Mouse (Mus musculus) heart, postnatal 25 days (tissue): ENCODE data around the gene Lad1. TPM values are rescaled to one million over a fixed set of nuclear protein-coding genes. Genes with fewer than 3 reads are reported as not detected.

Source experiments
- DNase-seq: peaks from one replicate; pipeline ENCODE4 v3.0.0; 2022; ENCODE audit warnings: low spot score
- intact Hi-C: fragments of 180-260 bp; cut with DNase I; formaldehyde crosslinking; loops from one replicate; pipeline ENCODE4 v1.15.1; 2025
- total RNA-seq, 2 experiments: library from RNA; stranded (reverse); gene quantifications; 2 replicates each; pipeline ENCODE4 v1.2.3; 2021

Gene Lad1
- total RNA-seq, 2 experiments from 2014 or later = 5.6 to 6.0 TPM

GRCm38 (mm10) chr1:135838626-135839025 lies 20.2 kb downstream of the Lad1 start:
- DNase-seq = no peak
- intact Hi-C loops = no loop called here

GRCm38 (mm10) chr1:135839065-135839464 lies 20.7 kb downstream of the Lad1 start:
- DNase-seq = no peak
- intact Hi-C loops = no loop called here

GRCm38 (mm10) chr1:135840675-135841395 lies 22.4 kb downstream of the Lad1 start:
- DNase-seq = no peak
- intact Hi-C loops = no loop called here

GRCm38 (mm10) chr1:135843519-135844262 lies 25.3 kb downstream of the Lad1 start:
- intact Hi-C loops = no loop called here
- DNase-seq = no peak

GRCm38 (mm10) chr1:135844481-135844880 lies 26.1 kb downstream of the Lad1 start:
- intact Hi-C loops = no loop called here
- no peak for DNase-seq

GRCm38 (mm10) chr1:135846632-135847031 lies 28.2 kb downstream of the Lad1 start:
- DNase-seq = no peak
- intact Hi-C loops = no loop called here

- DNase-seq = no peak
- intact Hi-C loops = no loop called here
Observed at GRCm38 (mm10) chr1:135847139-135847562, 28.8 kb downstream of the Lad1 start.

- DNase-seq = no peak
- intact Hi-C loops = no loop called here
Observed at GRCm38 (mm10) chr1:135847611-135848351, 29.4 kb downstream of the Lad1 start.

GRCm38 (mm10) chr1:135850722-135851512 lies 32.5 kb downstream of the Lad1 start:
- no peak for DNase-seq

GRCm38 (mm10) chr1:135852044-135852756 lies 33.8 kb downstream of the Lad1 start:
- DNase-seq = no peak
- intact Hi-C loops = no loop called here

More at GRCm38 (mm10) chr1:135850722-135851512, 32.5 kb downstream of the Lad1 start:
- intact Hi-C loops = no loop called here

GRCm38 (mm10) chr1:135853200-135853599 lies 34.8 kb downstream of the Lad1 start:
- DNase-seq = no peak
- intact Hi-C loops = no loop called here

- intact Hi-C loops = no loop called here
- DNase-seq = no peak
Observed at GRCm38 (mm10) chr1:135854591-135855343, 36.4 kb downstream of the Lad1 start.

- DNase-seq = no peak
- intact Hi-C loops = no loop called here
Observed at GRCm38 (mm10) chr1:135855344-135855687, 36.9 kb downstream of the Lad1 start.

GRCm38 (mm10) chr1:135856070-135856469 lies 37.7 kb downstream of the Lad1 start:
- intact Hi-C loops = no loop called here
- DNase-seq = no peak

- no peak for DNase-seq
- intact Hi-C loops = no loop called here
Observed at GRCm38 (mm10) chr1:135857137-135857775, 38.9 kb downstream of the Lad1 start.

- DNase-seq = no peak
- intact Hi-C loops = no loop called here
Observed at GRCm38 (mm10) chr1:135858533-135858932, 40.1 kb downstream of the Lad1 start.

- no peak for DNase-seq
- intact Hi-C loops = no loop called here
Observed at GRCm38 (mm10) chr1:135861091-135861490, 42.7 kb downstream of the Lad1 start.

GRCm38 (mm10) chr1:135861980-135862552 lies 43.7 kb downstream of the Lad1 start:
- DNase-seq = peak; percentile 58
- intact Hi-C loops = no loop called here
